Mouse (Mus musculus) adrenal gland, adult 10 weeks (tissue): ENCODE measurements around the gene Casp3. TPM values are rescaled to one million over a fixed set of nuclear protein-coding genes. Genes with fewer than 3 reads are reported as not detected.

Experiments used
- polyA plus RNA-seq: library from polyadenylated mRNA; stranded (reverse); fragments of 350-450 nt; fragmentation: Illumina TruSeq; extraction: RNeasy Lipid Tissue Mini Kit (QIAGEN cat#74804); gene quantifications from one replicate; pipeline ENCODE4 v1.2.3, GENCODE M21; 2014; ENCODE audit warnings: low read depth, low replicate concordance

The Casp3 gene
- 47.1 TPM for polyA plus RNA-seq

GRCm38 (mm10) chr8:46616879-46617689 is at the start of gene Casp3, which contains the start of gene Primpol:
Casp3 (plus strand) TSS chr8:46617291.
Primpol (minus strand) TSS chr8:46617212.

Other genes starting within 250 kb of the Casp3 start
- 246 TPM for gene Acsl1, start 146.3 kb upstream of the Casp3 start, polyA plus RNA-seq
- 7.0 TPM for gene Cenpu, start 65.3 kb upstream of the Casp3 start, polyA plus RNA-seq
- gene Primpol, start 79 bp upstream of the Casp3 start, polyA plus RNA-seq, result 20.0 TPM
- 155 TPM for gene Irf2, start 122.4 kb downstream of the Casp3 start, polyA plus RNA-seq